Mouse (Mus musculus) ZHBTc4 (cell line): ENCODE data around the gene Olfr164.

Source experiments
- DNase-seq: peaks from one replicate; pipeline ENCODE4 v3.0.0-alpha.2; 2011; ENCODE audit warnings: low read depth, low spot score

Gene Olfr164

DNA sequence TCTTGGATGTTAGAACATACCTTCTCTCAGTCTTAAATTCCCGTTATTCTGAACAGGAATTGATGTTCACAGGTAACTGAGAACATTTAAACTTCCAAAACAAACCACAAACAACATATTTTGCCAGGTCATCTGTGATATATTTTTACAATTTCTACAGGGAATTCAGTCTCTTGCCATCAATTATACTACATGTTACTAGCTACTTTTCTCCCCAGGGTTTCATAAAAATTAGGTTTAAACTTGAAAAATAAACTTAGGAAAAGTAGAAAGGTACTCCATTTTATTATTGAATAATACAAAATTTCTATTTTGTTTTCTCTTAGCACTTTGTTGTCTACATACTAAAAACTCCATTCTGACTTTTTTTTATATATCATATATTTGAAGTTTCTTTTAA is at the start of gene Olfr164:
Gene Olfr164 (minus strand): TSS at position 101 of the 400 bp plus-strand sequence.
- no peak for DNase-seq

DNA sequence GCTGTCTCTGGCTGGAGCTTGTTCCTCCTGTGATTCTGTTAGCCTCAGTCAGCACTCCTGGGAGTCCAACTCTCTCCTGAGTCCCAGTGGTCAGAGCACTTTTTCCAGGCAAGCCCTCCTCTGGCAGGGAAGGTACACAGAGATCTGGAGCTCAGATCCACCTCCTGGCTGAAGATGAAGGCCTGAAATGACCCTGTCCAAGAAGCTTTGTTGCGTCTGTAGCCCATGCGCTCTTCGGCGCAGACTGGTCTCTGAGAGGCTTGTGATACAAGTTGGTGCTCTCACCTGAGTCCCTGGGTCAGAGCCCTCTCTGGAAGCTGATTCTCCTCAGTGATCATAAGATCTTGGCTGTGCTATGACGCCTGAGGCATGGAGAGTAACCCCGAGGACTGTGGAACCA is 35.2 kb upstream of the Olfr164 start:
- peak; percentile 67 for DNase-seq

DNA sequence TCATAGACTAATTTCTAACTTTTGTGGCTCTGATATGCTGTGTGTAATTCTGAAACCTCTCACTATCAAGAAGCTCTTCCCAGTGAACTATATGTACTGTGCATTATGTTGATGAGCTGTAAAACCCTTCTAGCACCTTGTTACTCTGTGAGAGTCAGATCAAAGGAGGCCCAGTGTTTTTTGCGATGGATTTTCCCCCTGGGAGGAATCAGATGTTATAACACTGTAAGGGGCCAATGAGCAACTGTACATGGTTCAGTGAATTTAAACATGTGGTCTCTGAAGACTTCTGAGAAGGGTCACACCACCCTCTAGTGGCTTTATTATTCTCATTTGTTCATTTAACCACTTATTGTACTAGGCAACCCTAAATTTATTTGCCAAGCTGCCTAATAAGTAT is 50.6 kb downstream of the Olfr164 start:
- DNase-seq, result peak; percentile 13

DNA sequence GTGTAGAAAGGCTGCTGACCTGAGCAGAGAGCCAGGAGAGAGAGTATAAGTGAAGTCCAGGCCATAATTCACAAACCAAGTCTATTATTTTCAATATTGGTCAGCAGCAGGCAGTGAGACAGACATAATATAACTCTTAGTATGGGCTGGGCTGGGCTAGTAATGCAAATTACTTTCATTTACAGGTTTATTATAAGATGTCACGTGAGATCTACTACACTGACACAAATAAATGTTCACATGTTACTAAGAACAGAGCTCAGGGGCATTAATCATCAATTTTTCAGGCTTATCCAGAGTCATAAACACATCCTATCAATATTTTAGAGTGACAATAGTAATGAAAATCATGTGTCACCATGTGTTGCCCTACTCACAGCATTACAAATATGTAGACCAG is 53.1 kb downstream of the Olfr164 start:
- DNase-seq, result no peak

DNA sequence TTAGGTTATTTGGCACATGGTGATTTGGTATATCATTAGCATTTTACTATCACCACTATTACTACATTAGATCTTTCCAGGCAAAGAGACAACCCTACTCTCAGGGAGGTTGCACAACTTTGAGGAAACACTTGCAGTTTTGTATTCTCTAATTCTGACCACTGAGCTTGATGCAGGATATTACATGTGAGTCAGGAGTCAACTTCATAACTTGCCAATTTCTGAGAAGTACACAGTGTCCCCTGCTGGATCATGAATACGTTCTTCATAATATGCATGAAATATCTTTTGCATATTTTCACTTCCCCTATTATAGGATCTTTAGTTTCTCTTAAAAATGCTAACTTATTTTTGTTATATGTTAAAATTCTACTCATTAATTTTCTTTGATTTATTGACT is 68.0 kb downstream of the Olfr164 start:
- no peak for DNase-seq

DNA sequence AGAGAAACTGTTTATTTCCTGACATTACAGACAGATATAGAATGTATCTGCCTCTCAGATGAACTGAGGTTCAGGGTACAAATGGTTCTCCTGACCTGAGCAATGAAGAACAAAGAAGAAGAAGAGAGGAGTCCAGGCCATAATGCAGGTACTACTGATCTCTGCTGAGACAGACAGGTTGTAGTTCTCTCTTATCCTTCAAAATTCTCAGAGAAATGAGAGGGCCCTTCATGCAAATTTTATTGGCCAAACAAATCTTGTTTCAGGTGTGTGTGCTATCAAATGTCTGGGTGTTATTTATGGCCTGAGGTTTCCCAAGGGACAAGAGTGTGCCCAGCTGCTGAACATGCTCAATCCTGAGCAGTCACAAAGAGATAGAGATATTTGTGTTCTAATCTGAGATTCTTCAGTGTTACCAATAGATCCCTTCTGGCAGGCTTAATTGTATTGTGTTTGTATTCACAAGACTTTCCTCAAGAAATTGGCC is 72.3 kb downstream of the Olfr164 start:
- DNase-seq, result no peak

DNA sequence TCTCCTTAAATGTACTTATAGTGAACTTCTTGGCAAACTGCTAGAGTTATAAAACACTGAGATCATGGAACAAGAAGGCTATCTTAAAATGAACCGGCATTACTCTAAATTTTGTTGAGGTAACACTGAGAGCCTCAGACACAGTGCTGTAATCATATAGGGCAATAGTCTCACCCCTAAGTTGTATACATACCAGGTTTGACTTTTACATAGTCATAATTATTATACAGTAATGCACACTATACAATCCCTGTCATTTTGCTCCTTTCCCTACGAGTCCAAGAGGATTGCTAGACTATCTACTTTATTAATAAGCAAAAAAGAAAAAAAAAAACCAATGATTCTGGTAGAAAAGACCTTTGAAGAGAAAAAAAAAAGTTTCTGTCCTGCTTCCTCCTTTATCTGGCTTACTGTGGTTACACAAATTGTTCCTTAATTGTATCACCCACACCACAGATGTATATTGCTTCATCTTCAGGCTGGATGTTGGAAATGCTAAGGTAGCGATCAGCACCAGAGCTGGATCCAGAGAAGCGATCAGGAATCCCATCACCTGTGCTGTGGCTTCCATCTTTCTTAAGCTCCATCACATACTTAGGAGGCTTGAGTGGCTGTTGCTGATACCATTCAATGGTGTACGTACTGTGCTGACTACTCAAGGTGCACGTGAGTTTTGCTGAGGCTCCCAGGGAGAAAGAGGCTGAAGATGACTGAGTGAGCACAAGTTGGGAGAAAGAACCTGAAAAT is 72.9 kb downstream of the Olfr164 start:
- DNase-seq, result no peak

DNA sequence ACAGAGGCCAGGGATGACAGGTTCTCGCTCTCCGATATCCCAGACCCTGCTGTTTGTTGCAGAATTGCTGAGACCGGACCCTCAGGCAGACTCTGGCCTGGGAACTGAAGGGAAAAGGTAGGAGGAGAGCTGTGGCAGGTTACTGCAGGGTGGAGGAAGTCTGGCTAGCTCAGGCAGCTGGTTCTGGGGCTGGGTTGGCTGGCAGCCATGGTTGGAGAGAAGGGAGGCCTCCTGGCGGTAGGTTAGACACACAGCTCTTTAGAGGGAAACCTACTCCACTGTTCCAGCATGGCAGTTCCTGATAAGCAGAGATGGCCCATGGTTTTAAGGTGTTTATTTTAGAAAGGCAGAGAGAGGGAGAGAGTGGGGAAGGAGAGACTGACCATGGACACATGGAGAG is 77.1 kb downstream of the Olfr164 start:
- DNase-seq, result peak; percentile 29
